Mouse (Mus musculus): ENCODE data around the gene H1fx.
"Not testable (repeated sequence)": the region's sequence is repeated elsewhere in the genome, so short reads cannot be mapped to it uniquely, and the experiment has no call there.

H1fx gene

GRCm38 (mm10) chr6:87980374-87981029 lies 935 bp downstream of the H1fx start:
- peak; percentile 95 for DNase-seq (ENCODE audit: low spot score)

GRCm38 (mm10) chr6:87979728-87980127 lies 1.7 kb downstream of the H1fx start:
- no peak for DNase-seq (ENCODE audit: low spot score)

- no peak for DNase-seq (ENCODE audit: low spot score)
Measured at GRCm38 (mm10) chr6:87970041-87970440, 11.4 kb downstream of the H1fx start.

GRCm38 (mm10) chr6:87962457-87962856 lies 19.0 kb downstream of the H1fx start:
- DNase-seq (ENCODE audit: low spot score) = not testable (repeated sequence)

- no peak for DNase-seq (ENCODE audit: low spot score)
Measured at GRCm38 (mm10) chr6:87942179-87942578, 39.3 kb downstream of the H1fx start.

- DNase-seq (ENCODE audit: low spot score) = no peak
Measured at GRCm38 (mm10) chr6:87938941-87939340, 42.5 kb downstream of the H1fx start.

- DNase-seq (ENCODE audit: low spot score) = peak; percentile 86
Measured at GRCm38 (mm10) chr6:87937178-87937788, 44.2 kb downstream of the H1fx start.

- no peak for DNase-seq (ENCODE audit: low spot score)
Measured at GRCm38 (mm10) chr6:87935037-87935436, 46.4 kb downstream of the H1fx start.

All from embryo, embryonic 10.5 days (tissue).